Mouse (Mus musculus) CD4-positive, CD25-positive, alpha-beta regulatory T cell, adult 9 weeks (primary cell): Measurements from ENCODE around the gene Grhl3. TPM values are rescaled to one million over a fixed set of nuclear protein-coding genes. Genes with fewer than 3 reads are reported as not detected.

ENCODE experiments used
- polyA plus RNA-seq: library from polyadenylated mRNA; unstranded; fragments of 100-300 nt; shearing (Covaris generic); gene quantifications from one replicate; pipeline ENCODE4 v1.2.1, GENCODE M21; 2017

Gene Grhl3
- polyA plus RNA-seq = not detected

DNA sequence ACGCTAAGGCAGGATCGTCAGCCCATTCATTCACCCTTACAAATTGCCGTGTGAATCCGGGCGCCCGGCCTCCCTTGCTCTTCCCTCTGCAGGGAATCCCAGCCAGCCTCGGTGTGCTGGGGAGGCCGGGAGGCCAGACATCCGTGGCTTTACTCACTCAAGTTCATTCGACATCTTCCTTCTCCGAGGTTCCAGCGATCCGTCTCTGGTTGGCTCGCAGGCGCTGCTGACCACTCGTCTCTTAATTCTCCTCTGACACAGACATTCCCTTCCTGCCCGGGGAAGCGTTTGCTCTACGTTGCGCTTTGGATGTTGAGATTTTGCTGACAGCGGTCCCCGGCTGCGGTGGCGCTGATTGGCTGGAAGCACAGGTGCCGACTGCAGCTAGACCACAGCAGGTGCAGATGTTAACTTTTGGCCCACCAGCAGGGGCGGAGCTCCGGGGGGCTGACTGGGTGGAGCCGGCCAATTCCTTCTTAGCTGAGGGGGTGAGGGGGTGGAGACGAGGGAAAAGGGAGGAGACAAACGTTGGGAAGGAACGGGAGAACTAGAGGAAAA, at the start of gene Grhl3:
Grhl3 (minus strand) TSS at position 380 of the 558 bp plus-strand sequence.

DNA sequence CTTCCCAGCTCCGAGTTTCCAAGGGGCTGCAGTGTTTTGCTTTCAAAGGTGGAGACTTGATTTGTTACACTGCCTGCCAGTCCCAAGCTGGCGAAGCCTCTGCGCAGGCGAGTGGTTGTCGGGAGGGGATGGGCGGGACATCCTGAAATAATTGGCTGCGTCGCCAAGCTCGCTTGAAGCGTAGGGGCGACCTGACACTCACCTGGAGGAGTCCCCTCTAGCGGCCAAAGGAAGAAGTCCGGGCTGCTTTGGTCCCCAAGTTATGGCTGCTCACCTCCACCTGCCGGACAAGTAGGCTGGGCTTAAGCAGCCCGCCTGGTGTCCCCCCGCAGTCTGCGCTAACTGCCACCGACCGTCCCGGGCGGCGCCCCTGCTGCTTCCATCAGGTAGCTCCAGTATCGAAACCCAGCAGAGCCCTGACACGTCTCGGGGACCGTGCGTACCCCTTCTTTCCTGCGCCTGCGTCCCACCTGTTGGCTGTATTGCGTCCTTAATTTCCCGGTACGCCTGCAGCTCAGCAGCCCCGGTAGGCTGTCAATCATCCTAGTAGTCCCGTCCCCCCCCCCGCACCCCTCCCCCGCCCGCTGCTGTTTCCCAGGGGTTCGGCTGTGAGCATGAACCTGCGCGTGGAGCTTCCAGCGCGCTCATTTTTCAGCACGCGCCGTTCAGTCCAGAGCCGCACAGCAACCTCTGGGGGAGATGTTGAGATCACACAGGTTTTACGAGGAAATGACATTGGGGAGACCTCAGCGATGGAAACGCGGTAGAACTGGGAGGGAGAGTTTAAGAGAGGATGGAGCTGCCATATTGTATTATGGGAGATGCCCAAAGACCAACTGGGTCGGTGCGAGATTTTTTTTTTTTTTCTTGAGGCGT, 78.7 kb downstream of the Grhl3 start, which contains the start of the genes Stpg1 and Nipal3:
Stpg1 (plus strand) TSS at position 270 of the 876 bp plus-strand sequence.
Nipal3 (minus strand) TSS at position 518 of the 876 bp plus-strand sequence.

Other genes starting within 250 kb of the Grhl3 start
- 202 TPM for gene Srrm1, start 220.3 kb downstream of the Grhl3 start, polyA plus RNA-seq
- 45.7 TPM for gene Ncmap, start 175.4 kb downstream of the Grhl3 start, polyA plus RNA-seq
- gene Rcan3, start 139.8 kb downstream of the Grhl3 start, polyA plus RNA-seq = 18.1 TPM
- 0.21 TPM for gene Stpg1, start 78.8 kb downstream of the Grhl3 start, polyA plus RNA-seq
- 19.8 TPM for gene Nipal3, start 78.6 kb downstream of the Grhl3 start, polyA plus RNA-seq
- gene Ifnlr1, start 112.7 kb upstream of the Grhl3 start, polyA plus RNA-seq = not detected
- not detected for gene Il22ra1, start 154.5 kb upstream of the Grhl3 start, polyA plus RNA-seq
- not detected for gene Myom3, start 186.1 kb upstream of the Grhl3 start, polyA plus RNA-seq